Mouse (Mus musculus) skeletal muscle tissue, adult 2 months (tissue): ENCODE measurements at regions not wholly inside any gene's neighbourhood (a gene's known extent, or its start where the extent isn't known, plus 50 kb on each side); places are given as distances from the start of the nearest gene placed in this dataset.

ENCODE experiments used
- DNase-seq: peaks from one replicate; pipeline ENCODE4 v3.0.0-alpha.2; 2012; ENCODE audit warnings: low read depth, low spot score

DNA sequence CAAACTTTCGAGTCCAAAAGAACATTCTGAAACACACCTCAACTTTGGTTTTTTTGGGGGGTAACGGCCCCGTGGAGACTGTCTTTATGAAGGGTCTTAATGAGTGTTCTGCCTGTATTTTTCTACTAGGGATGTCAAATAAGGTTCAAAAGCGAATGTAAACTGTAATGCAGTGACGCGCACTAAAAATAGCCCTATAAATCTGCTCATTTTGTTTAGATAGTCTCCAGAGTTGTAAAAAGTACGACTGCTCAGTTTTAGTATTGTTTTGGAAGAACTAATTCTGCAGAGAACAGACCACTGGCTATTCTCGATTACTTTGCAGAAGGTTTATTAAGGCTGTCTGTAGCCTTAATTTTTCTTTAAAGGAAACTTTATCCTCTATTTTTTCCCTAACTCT, 68.6 kb upstream of the BC052040 start:
- DNase-seq = no peak

DNA sequence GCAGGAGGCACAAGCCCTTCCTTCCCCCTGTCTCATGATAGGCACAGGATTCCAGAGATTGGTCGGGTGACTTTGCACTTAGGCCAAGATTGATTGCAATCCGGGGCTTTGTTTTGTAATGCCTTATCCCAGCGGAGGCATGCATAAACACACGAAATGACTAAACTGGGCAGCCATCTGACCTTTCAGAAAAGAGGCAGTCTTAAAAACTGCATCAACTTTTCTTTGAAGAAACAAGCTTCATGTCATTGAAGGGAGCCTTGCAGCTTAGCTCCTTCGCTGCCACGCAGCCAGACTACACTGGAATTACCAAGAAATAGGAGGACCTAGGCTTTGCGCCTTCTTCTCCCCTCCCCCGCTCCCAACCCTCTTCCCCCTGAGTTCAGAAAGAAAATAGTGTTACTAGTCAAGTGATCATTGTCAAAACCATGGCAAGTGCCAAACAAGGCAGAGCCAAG, 67.7 kb upstream of the BC052040 start:
- DNase-seq = peak; percentile 3

DNA sequence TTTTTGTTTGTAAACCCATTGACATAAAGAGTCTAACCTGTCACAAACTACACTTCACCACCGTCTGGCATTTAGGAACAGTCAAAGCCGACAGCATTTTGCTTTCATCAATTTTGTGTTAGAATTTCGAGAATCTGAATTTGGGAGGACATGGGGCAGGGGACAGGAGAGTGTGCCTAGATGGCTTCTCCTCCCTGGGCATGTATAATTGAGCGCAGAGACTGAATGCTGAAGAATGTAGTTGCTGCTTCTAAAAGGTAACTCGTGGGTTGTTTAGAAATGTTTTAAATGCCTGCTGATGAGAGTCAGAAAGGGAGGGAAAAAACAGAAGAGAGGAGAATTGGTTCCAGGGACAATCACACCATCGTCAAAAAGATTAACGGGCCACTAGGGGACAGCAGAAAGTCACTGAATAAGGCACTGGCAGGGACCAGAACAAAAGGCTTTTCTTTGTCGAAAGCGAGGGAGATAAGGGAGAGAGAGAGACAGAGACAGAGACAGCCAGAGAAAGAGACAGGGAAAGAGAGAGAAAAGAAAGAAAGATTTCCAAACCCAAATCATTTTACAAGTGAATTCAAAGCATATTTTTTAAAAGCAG, 66.6 kb upstream of the BC052040 start:
- DNase-seq = peak; percentile 1

DNA sequence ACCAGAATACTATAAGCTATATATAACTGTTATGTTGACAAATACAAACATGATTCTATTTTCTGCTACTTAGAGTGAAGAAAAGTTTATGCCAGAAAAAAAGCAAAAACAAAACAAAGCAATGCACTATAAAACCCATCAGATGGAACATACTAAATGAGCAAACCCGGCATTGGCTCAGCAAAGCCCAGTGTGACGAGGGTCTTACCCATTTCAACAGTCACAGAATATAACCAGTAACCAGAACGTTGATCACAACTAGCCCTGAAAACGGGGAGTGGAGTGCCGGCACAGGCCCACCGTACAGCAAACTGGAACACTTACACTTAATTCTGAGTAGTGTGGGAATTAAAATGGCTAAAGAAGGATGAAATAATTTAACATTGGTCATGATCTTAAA, 66.0 kb upstream of the BC052040 start:
- DNase-seq = no peak

DNA sequence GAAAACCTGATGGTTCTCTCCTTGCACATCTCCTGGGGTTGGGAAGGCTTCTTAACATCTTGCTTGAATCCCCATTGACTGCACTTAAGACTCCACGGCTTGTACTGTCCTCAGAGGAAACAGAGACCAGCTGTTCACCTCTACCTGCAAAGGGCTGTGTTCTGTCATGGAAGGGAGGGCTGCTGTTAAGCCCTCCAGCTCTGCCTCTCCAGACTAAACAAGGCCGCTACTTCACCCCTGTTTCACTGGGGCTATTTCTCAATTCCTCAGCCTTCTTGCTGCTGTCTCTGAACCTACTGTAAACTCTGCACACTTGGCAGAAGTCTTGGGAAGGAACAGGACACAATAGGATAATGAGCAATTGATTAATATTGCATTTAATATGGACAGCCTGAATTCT, 64.7 kb upstream of the BC052040 start:
- DNase-seq = no peak

DNA sequence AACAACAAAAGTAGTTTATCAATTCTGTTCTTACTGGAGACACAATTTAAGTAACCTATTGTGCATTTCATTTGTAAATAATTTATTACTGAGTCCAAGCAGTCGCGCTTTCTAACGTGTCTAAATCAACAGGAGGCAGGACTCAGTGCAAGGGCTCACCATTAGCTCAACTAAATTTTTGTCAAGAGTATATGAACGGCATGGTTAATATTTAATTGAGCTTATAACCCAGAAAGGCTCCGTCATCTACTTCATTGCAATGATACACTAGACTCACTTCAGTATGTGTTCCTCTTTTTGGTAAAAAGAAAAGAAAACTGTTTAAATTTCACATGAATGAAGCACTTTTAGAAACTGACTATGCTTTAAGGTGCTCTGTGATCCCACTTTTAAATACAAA, 61.5 kb upstream of the BC052040 start:
- DNase-seq = no peak

DNA sequence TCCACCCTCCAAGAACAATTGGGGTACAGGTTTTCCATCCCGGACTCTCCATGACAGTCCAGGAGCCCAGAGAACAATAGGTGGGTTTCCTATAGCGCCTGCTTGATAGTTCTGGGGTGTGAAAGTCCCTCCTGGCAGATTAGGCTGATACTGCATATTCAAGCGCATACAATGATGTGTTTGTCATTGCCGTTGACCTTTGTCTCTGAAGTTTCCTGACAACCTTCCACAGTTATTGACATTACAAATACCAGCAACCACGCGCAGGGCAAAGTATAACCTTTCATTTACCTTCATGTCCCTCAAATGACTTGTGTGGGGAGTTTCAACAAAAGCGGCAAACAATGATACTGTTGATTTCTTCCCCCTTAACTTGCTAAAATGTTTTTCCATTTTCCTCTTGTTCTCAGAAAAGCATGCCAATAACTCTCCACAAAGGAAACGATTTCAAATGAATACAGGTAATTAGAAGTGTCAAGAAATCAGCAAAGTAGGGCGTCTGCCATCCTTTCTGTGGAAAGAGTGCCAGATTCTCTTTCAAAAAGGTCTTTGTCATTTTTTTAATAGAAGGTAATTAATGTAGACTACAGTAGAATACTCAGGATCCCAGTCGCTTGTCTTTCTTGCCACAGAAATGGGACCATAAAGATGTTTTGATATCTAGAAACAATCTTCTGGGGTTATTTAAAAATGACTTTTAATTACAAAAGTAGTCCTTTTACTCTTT, 60.9 kb upstream of the BC052040 start:
- DNase-seq = no peak

DNA sequence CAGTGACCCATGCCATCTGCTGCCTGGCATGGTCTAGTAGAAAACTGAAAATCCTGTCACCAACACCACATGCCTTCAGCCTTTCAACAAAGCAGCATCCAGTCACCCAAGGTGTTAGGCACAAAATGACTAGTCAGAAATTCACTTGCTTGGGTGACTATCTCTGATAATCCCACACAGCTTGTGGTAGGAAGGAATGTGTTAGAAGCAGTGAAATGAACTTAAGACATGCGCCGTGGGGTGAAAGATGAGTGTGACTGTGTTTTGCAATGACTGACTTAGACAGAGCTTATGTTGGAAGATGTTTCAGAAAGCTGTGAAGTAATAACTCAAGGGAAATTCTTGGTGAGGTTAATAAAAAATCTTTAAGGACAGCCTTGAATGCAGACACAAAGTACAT, 51.6 kb upstream of the BC052040 start:
- DNase-seq = no peak
